Mouse (Mus musculus) ES-E14 (cell line): Measurements from ENCODE around the gene Slamf1.
"Not testable (repeated sequence)": the region's sequence is repeated elsewhere in the genome, so short reads cannot be mapped to it uniquely, and the experiment has no call there.

Experiments
- CHD2 ChIP-seq: IDR thresholded peaks from 2 replicates; pipeline ENCODE4 v1.6.1; 2014; ENCODE audit warnings: mild to moderate bottlenecking, low read depth, low read length, inconsistent platforms
- HCFC1 ChIP-seq: IDR thresholded peaks from 2 replicates; pipeline ENCODE4 v1.6.1; 2012; ENCODE audit warnings: low read length, inconsistent platforms, borderline replicate concordance; ENCODE audit not compliant: insufficient read depth
- MAFK ChIP-seq: IDR thresholded peaks from 2 replicates; pipeline ENCODE4 v1.6.1; 2014; ENCODE audit warnings: mild to moderate bottlenecking, low read depth, low read length, inconsistent platforms; ENCODE audit not compliant: insufficient read depth
- ZC3H11A ChIP-seq: IDR thresholded peaks from 2 replicates; pipeline ENCODE4 v1.6.1; 2012; ENCODE audit warnings: low read depth, mild to moderate bottlenecking, inconsistent platforms, low read length, borderline replicate concordance
- ZNF384 ChIP-seq: IDR thresholded peaks from 2 replicates; pipeline ENCODE4 v1.6.1; 2012; ENCODE audit warnings: low read depth, low read length, inconsistent platforms

GRCm38 (mm10) chr1:171811048-171811447 is 44.1 kb downstream of the Slamf1 start:
- TF ChIP-seq ZC3H11A, MAFK, ZNF384, CHD2, HCFC1: not testable (repeated sequence)
